Mouse (Mus musculus) brain, embryonic 14.5 days (tissue): ENCODE data around the gene Camk2g.

Experiments used
- CTCF ChIP-seq: fragments of 200-500 bp; IDR thresholded peaks from 2 replicates; pipeline ENCODE4 v1.5.1; 2012; ENCODE audit warnings: inconsistent platforms, mild to moderate bottlenecking, moderate library complexity, borderline replicate concordance; ENCODE audit not compliant: insufficient read depth, insufficient read length; ENCODE audit errors: extremely low read depth
- POLR2A ChIP-seq: fragments of 200-500 bp; IDR thresholded peaks from 2 replicates; pipeline ENCODE4 v1.6.1; 2012; ENCODE audit warnings: mild to moderate bottlenecking, inconsistent platforms, borderline replicate concordance; ENCODE audit not compliant: poor library complexity, insufficient read depth, insufficient read length, severe bottlenecking; ENCODE audit errors: extremely low read depth

DNA sequence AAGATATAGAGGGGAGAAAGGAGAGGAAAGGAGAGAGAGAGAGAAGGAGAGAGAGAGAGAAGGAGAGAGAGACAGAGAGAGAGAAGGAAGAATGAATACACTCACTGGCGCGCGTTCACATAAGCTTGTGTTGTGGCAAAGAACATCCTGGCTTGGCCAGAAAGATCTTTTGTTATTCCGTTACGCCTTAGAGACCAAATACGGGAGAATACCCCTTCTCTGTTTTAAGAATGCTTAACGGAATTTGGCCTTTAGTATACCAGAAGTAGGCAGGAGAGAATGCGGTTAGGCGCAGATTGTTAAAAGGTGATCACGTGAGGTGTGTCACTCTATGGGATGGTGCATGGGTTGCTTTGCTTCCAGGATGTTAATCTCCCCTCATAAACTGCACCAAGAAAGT, 85.6 kb downstream of the Camk2g start:
- no peak for TF ChIP-seq POLR2A
- TF ChIP-seq CTCF = no peak
